Mouse (Mus musculus) left cerebral cortex, postnatal 36 days (tissue): ENCODE measurements around the gene Kiz. TPM values are rescaled to one million over a fixed set of nuclear protein-coding genes. Genes with fewer than 3 reads are reported as not detected.
A peak's percentile ranks its signal among the peaks of the same experiment; 100 is the strongest.

Experiments
- DNase-seq, 2 experiments: peaks; one replicate each; pipeline ENCODE4 v3.0.0; 2021 to 2022; ENCODE audit warnings: low spot score in 2 of 2, mixed read lengths in 1 of 2
- intact Hi-C: fragments of 180-260 bp; cut with DNase I; formaldehyde crosslinking; loops from one replicate; pipeline ENCODE4 v1.15.1; 2025
- total RNA-seq, 2 experiments: library from RNA; stranded (reverse); gene quantifications; 2 replicates each; pipeline ENCODE4 v1.2.3; 2021

Kiz gene
- 10 to 100 TPM; 19.3 to 20.3 TPM for total RNA-seq

DNA sequence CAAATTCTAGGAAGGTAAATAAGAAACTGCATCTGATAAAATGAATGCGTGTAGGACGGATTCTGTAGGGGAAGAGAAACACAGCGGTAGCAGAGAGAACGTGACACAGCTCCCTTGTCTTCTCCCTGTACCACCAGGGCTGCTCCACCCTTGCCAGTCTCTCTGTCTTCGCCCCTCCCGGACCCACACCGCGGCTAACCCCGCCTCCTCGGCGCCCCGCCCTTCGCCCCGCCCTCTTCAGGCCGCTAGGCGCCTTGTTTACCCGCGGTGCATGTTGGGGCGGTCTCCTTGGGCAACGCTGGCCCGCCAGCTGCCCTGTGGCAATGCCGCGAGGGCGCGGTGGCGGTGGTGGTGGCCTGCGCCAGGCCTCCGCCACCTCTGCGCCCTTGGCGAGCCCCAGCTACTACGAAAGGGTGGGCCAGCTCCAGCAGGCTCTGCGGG, at the start of gene Kiz:
TSS of gene Kiz (plus strand) at position 266 of the 441 bp plus-strand sequence.
- peak; percentile 87 to 90 for DNase-seq
- intact Hi-C loops, result no loop called here

DNA sequence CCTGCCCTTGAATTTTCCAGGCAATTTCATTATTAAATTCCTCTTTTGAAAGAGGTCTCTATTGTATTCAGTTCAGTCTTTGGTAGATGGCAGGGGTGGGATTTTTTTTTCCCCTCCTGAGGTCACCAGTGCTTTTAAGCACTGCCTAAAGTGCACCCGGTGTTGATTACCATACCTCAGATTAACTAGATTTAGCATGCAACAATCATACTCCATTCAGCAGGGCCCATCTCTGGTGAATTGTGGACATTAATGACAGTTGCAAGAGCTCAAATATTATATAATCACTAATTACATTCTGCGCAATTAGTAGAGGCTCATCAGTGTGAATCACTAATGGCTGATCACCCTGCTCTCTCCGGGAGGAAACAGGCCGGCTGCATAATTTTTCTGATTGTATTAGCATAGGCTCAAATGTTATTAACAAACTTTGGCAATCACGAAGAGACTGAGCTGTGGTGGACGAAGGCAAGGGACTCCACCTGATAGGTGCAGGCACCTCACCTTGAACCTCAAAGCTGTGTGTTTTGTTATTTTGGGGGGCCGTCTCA, 45.9 kb upstream of the Kiz start:
- DNase-seq, result no peak
- intact Hi-C loops, result no loop called here

DNA sequence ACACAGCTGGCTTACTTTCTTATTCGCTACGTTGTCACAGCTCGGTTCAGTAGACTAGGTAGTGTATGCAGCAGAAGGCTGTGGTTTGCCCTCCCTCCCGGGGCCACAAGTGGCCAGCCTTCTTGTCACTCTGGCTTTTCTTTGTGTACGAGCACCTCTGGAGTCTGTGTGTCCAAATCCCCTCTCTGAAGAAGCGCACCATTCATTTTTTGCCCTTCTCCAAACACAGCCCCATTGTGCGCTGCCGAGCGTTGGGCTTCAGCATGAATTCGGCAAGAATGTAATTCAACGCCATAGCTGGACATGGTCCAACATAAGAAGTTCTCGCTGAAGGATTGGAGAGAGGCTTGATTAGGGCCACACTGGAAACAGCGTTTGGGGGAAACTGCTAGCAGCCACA, 45.0 kb upstream of the Kiz start:
- intact Hi-C loops, result no loop called here

DNA sequence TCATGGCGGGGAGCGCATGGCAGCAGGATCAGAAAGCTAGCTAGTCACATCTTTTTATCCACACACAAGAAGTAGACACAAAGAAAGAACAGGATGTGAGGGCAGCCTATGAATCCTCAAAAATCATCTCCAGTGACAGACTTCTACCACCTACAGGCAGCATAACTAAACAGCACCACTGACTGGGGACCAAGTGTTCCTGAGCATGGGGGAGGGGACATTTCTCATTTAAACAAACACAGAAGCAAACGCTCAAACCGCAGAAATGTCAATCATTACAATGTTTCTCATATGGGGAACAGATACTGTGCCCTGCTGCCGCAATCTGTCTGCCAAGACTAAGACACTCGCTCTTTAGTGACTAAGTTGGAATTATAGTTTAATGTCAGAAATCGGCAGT, 40.7 kb upstream of the Kiz start:
- intact Hi-C loops, result no loop called here
- no peak for DNase-seq

More for the DNA sequence above, 45.0 kb upstream of the Kiz start:
- DNase-seq, result no peak

DNA sequence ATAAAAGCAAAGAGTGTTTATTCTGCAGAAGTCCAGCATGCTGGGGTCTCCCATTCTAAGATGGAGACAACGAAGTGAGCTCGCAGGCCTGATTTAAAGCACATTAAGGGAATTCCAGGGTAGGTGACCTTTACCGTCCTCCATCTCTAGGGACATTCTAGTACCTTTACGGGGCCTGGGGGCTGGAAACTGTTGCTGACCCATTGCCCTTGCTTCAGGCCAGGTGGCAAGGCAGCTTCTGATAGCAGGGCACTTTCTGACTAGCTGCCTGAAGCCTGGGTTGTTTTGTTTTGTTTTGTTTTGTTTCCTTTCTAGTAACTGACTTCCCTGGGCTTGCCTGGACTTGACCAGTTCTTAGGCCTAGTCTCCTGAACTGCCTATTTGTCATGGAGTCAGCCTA, 36.6 kb upstream of the Kiz start:
- no peak for DNase-seq
- intact Hi-C loops, result no loop called here

DNA sequence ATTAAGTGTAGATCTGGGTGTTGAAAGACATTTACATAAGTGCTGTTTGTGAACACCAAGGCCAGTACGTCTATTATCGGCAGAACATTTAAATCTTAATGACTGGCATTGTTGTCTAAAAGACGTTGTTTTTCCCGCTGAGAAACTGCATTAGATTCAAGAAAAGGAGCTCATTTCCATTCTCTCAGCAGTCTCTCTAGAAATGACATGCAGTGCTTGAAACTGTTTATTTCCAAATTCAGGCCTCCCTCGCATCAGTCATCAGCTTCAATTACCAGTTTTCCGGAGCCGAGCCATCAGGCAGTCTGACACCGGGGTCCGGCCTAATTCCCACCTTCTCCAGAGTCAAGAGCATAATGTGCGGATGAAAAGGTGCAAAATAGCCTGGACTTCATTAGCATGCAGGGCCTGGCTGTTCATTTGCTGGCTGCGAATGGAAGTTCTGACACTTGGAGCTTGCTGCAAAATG, 32.1 kb upstream of the Kiz start:
- intact Hi-C loops, result no loop called here
- DNase-seq, result no peak

DNA sequence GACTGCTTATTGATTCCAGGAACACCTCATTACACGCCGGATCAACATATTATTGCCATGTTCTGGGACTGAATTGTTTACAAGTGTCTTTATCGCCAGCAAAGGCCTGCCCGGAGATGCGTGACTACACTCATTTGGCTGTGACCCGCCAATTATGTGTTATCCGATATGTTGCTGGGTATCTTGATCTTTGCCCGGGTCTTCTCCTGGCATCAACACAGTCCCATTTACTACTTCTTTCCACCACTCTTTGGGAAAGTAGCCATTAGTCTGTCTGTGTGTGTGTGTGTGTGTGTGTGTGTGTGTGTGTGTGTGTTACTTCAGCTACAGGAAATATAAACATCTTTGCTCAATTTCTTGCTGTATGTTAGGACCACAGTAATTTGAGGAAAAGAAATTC, 31.6 kb upstream of the Kiz start:
- DNase-seq, result no peak
- intact Hi-C loops, result no loop called here

DNA sequence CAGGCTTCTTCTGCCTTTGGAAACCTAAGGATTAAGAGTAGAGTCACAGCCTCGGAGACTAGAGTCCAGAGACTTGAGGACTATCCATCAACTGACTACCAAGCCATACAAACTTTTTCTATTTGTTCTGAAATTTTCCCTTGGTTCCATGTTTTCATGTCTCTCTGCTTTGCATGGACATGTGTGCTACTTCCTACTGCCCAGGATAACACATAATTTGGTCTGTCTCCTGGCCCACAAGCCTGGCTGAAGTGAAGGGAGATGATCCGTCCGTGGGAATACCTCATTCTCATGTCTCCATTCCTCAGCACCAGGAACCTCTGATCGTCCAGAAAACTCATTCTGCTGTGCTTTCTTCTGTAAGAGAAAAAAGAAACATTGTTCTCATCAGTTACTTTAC, 27.7 kb upstream of the Kiz start:
- intact Hi-C loops, result no loop called here
- no peak for DNase-seq

DNA sequence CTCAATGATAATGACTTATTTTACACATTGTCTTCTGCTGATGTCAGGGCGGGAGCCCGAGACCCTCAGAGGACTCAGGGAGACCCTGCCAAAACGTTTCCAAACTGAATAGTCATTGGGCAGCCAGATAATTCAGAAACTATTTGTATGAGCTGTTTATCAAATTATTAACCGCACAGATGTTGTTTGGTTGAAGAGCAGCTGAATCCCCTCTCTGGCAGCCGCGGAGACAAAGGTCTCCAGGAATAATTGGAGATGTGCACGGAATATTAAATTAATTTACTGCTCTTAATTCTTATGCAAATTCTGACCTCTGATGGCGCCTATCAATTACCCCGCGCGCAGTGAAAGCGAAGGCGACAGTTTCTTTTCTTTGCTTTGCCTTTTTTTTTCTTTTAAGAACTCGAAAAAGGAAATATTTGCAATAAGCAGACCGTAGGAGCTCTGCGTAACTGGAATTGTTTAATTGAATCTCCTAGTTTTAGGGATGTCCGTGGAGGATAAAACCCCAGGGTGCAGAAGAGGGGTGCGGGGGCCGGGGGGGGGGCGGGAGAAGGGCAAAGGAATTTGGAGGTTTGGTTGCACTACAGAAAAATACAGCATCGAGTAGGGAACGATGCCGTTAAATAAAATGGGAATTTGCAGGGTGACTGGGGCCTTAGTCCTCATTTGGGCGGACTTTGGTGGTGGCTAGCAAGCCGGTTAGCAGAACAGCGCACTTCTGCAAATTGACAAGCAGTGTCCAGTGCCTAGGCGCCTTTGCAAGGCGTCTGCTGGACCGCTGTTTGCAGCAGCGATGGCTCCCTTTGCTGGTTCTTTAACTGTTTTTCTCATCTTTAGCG, 22.2 kb upstream of the Kiz start:
- no peak for DNase-seq
- intact Hi-C loops, result loop anchor here (5.0 to 10.0 kb wide), 3 partner anchors 359 to 534 kb away; partner anchors contain the start of gene Nkx2-2

DNA sequence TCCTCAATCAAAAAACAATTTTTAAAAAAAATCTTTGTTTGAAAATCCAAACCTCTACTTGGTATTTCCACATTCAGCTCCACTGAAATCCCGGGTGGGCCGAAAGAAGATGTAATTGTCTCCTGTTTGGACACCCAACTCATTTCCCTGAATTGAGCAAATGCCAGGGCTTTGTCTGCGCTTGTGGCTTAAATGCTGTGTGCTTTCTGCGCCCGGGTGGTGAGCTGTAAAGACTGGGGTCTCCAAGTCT, 21.7 kb upstream of the Kiz start:
- intact Hi-C loops, result loop anchor here (5.0 to 10.0 kb wide), 3 partner anchors 358 to 533 kb away; partner anchors contain the start of gene Nkx2-2
- no peak for DNase-seq

DNA sequence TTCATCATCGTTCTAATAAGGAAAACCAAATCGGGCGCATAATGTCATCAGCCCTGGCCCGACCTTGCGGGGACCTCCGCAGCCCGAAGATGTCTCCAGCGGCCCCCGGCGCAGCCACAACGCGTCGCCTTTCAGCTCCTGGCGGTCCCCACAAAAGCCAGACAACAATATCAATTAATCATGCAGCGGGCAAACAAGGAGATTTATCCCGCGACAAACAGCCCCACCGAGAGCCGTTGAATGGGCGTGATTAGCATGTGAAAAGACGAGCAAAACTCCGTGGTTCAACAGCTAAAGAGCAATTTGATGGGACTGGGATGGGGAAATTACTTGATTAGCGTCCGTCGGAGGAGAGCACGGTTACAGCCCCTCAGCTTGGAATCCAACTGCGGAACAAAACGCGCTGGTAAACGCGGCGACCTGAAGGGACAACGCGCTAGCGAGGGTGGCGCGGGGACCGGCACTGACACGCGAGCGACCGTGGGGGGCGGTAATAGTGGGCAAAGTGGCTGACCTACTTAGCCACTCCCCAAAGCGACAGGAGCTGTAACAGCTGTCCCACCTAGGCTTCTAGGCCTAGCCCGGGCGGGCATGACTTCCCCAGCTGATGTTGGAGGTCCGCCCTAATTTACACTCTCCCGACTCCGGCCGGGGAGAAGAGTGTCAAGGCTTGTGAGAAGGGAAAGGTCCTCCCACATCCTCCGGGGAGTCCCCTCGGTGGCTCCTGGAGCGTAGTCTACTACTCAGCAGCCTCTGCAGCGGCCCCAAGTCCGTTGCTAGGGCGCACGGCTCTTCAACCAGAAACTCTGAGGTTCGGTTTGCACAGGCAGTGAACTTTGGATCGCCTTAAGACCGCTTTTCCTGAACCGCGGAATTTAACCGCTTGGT, 21.1 kb upstream of the Kiz start:
- DNase-seq, result peak; percentile 15 to 17

DNA sequence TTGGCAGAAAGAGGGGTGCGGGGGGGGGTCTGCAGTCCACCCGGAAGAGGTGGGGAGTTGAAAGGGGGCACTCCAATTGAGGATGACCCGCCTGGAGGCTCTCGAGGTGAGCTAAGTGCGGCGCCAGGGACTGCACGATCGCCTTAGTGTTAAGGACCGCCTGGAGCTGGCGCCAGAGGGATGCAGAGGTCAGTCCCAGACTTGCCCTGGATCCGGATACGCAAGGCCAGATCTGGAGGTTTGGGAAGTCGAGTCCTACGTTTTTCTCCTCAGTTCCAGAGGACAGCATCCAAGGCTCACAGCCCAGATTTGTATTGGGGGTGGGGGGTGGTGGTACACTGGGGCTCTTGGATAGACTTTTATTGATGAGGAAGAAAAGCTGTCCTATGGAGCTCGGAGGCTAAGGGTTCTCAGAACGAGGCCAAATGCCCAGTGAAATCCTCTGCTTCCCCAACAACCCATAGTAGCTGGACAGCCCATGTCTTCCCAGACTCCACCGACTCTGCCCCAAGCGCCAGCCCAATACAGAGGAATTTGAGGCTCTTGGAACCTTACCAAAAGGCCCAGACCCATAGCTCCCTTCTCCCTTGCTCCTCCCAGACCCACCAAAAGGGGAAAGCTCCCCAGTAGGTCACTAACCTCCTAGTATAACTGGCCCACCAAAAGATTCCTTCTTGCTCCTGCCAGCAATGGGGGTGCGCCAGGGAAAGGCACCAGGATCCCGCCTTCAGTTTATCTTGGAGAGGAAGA, 20.2 kb upstream of the Kiz start:
- DNase-seq, result no peak
- intact Hi-C loops, result loop anchor here (5.0 to 10.0 kb wide), 5 partner anchors 113 to 1197 kb away; partner anchors contain the start of gene Nkx2-4

More for the DNA sequence above, 21.1 kb upstream of the Kiz start:
- intact Hi-C loops, result loop anchor here (5.0 to 10.0 kb wide), 7 partner anchors 112 to 1198 kb away; partner anchors contain the start of genes Nkx2-2 and Nkx2-4

DNA sequence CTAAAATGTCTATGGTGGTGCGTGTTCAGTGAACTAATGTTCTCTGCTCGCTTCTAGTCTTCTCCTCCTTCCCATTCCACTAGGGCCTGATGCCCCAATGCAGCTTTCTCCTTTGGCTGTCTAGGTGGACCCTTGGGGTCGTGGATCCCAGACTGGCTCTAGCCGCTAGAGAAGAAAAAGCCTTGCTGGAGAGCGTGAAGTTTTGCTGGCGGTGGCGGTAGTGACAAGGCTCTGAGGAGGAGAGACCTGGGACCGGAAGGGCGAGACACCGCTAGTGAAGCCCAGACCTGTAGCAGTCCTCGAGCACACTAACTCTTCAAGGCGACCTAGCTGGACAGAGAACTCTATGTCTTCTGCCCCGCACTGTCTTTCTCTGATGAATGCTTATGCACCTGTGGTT, 19.4 kb upstream of the Kiz start:
- DNase-seq, result peak in 1 of 2 experiments; percentile 6
- intact Hi-C loops, result loop anchor here (5.0 to 10.0 kb wide), 5 partner anchors 114 to 1196 kb away; partner anchors contain the start of gene Nkx2-4

DNA sequence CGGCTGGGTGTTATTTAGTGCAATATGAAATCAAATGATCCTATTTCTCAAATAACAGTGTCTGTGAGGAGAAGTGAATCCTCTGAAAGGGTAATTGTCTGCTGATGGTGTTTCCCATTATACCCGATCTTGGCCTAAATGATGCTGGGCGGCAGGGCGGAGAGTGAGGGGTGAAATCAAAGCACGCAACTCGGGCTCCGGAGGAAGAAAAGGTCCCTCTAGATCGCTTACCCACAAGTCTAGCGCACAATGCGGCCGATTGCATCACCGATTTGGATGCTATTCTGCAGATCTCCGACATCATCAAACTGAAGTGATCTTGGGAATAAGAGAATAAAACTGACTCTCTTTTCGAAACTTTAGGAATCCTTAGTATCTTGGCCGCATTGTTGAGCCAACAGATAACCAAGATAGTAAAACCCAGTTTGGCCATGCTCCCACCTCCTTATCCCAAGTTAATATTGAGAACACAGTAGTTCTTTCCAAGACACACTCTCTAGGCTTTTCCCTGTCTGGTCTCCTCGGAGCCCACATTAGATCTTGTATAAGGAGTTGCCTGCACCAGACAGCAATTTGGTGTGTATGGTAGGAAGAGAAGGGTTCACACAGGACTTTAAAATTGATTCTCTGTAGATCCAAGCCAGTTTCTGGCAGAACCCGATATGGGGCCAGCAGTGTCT, 18.7 kb upstream of the Kiz start:
- intact Hi-C loops, result loop anchor here (5.0 to 10.0 kb wide), 5 partner anchors 115 to 1195 kb away; partner anchors contain the start of gene Nkx2-4
- peak in 1 of 2 experiments; percentile 7 for DNase-seq

DNA sequence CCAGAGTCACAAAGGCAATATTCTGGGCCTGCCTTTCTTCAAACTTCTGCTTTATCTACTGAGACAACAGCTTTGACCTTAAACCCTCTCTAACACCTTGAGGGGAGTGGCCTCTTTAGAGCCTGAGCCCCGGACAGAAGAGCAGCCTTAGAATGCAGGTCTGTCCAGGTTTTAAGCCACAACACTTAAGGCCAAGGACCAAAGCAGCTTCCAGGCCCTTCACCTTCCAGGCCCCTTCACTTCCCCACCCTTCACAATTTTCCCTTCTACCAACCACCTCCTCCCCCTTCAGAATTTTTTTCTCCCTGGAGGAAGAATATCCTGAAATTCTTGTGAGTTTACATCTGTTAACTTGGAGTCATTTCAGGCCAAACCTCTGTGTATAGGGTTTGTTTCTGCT, 18.0 kb upstream of the Kiz start:
- DNase-seq, result no peak
- intact Hi-C loops, result loop anchor here (5.0 to 10.0 kb wide), 5 partner anchors 115 to 1195 kb away; partner anchors contain the start of gene Nkx2-4

DNA sequence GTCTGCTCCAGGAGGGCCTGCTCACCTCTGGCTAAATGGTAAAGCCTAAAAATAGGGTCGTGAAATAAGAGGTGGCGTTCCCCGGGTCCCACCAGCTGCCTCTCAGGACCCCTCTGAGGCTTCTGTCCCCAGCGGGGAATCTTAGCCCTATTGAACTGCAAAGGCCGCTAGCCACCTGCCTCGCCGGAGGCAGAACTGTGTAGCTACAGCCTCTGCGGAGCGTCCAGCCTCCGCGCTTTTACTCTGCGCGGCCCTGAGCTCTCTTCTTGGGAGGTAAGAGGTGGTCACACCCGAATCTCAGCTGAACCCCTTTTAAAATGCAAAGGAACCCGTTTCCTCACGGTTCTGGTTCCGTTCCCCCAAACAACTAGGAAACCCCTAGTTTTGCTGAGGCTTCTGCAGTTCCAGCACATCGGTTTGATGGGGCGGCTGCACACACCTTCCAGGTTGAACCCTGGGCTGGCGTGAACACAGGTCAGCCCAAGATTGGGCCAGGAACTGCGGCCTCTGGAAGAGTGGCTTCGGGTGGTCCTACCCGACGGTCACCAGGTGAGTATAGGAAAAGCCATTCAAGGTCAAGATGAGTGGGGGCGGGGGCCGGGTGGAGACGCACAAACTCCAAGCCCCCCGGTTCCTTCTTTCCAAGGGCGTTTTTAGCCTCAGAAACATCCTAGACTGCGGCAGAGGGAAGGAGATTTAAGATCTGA, 16.9 kb upstream of the Kiz start:
- intact Hi-C loops, result loop anchor here (5.0 to 10.0 kb wide), 5 partner anchors 116 to 1194 kb away; partner anchors contain the start of gene Nkx2-4
- peak in 1 of 2 experiments; percentile 4 for DNase-seq

DNA sequence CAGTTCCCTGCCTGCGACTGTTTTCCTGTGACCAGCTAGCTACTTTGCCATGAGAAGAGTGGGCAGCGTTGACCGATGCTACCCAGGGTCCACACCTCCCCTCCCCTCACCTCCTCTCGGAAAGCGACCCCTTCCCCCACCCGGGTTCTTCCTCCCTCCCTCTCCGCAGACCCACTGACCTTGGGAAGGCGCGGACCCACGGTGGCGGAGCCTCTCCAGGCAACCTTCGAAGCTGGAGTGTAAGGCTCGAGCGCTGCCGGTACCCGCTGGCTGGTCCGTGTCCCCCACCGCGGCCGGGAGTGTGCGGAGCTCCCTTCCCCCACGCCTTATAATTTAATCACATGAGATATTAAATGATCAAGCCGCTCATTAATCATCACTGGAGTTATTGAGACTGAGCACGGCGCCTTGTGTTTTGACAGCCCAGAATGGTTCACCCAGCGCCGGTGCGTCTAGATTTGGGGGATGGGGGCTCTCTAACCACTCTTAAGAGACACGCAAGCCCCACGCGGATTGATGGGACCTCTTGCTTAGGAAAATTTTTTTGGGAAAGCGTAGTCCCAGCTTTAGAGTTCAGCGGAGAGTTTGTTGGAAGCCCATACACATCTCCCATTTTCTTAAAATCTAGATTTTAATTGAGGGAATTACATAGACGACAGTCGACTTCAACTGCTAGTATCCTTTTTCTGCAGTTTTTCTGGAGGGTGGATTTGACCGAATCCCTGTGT, 16.2 kb upstream of the Kiz start:
- no peak for DNase-seq
- intact Hi-C loops, result loop anchor here (5.0 to 10.0 kb wide), 6 partner anchors 117 to 1193 kb away; partner anchors contain the start of gene Nkx2-4
